Mouse (Mus musculus) thymus, adult 2 months (tissue): Measurements from ENCODE around the gene Arhgef28.

Experiments
- CTCF ChIP-seq: fragments of 200-500 bp; IDR thresholded peaks from 2 replicates; pipeline ENCODE4 v1.5.1; 2012; ENCODE audit warnings: mild to moderate bottlenecking, control low read depth, low read length, moderate library complexity, borderline replicate concordance; ENCODE audit not compliant: control insufficient read depth, poor library complexity, insufficient read depth; ENCODE audit errors: extremely low read depth
- POLR2A ChIP-seq: fragments of 200-500 bp; IDR thresholded peaks from 2 replicates; pipeline ENCODE4 v1.6.1; 2012; ENCODE audit warnings: mild to moderate bottlenecking, low read length, control low read depth, moderate library complexity; ENCODE audit not compliant: control insufficient read depth, poor library complexity, insufficient read depth; ENCODE audit errors: extremely low read depth

- no peak for TF ChIP-seq CTCF
- no peak for TF ChIP-seq POLR2A
Observed at GRCm38 (mm10) chr13:98161496-98161895, 44.7 kb downstream of the Arhgef28 start.
